Mouse (Mus musculus): ENCODE measurements around the gene Tor1aip2. TPM values are rescaled to one million over a fixed set of nuclear protein-coding genes. Genes with fewer than 3 reads are reported as not detected.
A peak's percentile ranks its signal among the peaks of the same experiment; 100 is the strongest.
"Not testable (repeated sequence)": the region's sequence is repeated elsewhere in the genome, so short reads cannot be mapped to it uniquely, and the experiment has no call there.

Gene Tor1aip2
- polyA plus RNA-seq, 1 experiment from 2014 or later, result 94.6 TPM

- H3K36me3 ChIP-seq, result peaks cover 84% of the 10 kb centered on the region
- H3K27ac ChIP-seq, result no peak overlapping the region
- 94% methylated on average over 3 of the region's 3 CpGs for WGBS
- no peaks in the 10 kb centered on the region for H3K9me3 ChIP-seq
- H3K27me3 ChIP-seq (ENCODE audit: insufficient read depth, poor library complexity, severe bottlenecking), result no peaks in the 10 kb centered on the region
- no peaks in the 10 kb centered on the region for H3K4me1 ChIP-seq (replicated peaks)
- H3K4me3 ChIP-seq, result no peak overlapping the region
- DNase-seq (ENCODE audit: low spot score), result no peak
These were observed 7.4 kb upstream of the Tor1aip2 start for GRCm38 (mm10) chr1:156027849-156028248.

GRCm38 (mm10) chr1:156028340-156028975 is 6.7 kb upstream of the Tor1aip2 start:
- Histone ChIP-seq H3K36me3 (peaks cover 91% of the 10 kb centered on the region), H3K4me1 (replicated peaks) (no peaks in the 10 kb centered on the region), H3K9me3 (no peaks in the 10 kb centered on the region), H3K4me3 (no peak overlapping the region), H3K27ac (no peak overlapping the region), H3K27me3 (ENCODE audit: insufficient read depth, poor library complexity, severe bottlenecking) (no peaks in the 10 kb centered on the region)
- no peak for DNase-seq (ENCODE audit: low spot score)
- WGBS, result 91% methylated on average over 4 of the region's 4 CpGs

- H3K36me3 ChIP-seq, result peaks cover 51% of the 10 kb centered on the region
- H3K4me1 ChIP-seq (replicated peaks), result peaks cover 21% of the 10 kb centered on the region
- WGBS, result 96% methylated on average over 7 of the region's 7 CpGs
- no peak overlapping the region for H3K27ac ChIP-seq
- H3K9me3 ChIP-seq, result no peaks in the 10 kb centered on the region
- no peaks in the 10 kb centered on the region for H3K27me3 ChIP-seq (ENCODE audit: insufficient read depth, poor library complexity, severe bottlenecking)
- no peak for DNase-seq (ENCODE audit: low spot score)
- H3K4me3 ChIP-seq, result no peak overlapping the region
These were observed 1.3 kb upstream of the Tor1aip2 start for GRCm38 (mm10) chr1:156033921-156034320.

GRCm38 (mm10) chr1:156034661-156035060 is 542 bp upstream of the Tor1aip2 start:
- no peaks in the 10 kb centered on the region for H3K9me3 ChIP-seq
- H3K4me1 ChIP-seq (replicated peaks), result peaks cover 21% of the 10 kb centered on the region
- peak overlapping the region; percentile 99 for H3K27ac ChIP-seq
- H3K27me3 ChIP-seq (ENCODE audit: insufficient read depth, poor library complexity, severe bottlenecking), result no peaks in the 10 kb centered on the region
- H3K36me3 ChIP-seq, result peaks cover 44% of the 10 kb centered on the region
- WGBS, result 38% methylated on average over 1 of the region's 1 CpGs
- DNase-seq (ENCODE audit: low spot score), result no peak
- peak overlapping the region; percentile 82 for H3K4me3 ChIP-seq

GRCm38 (mm10) chr1:156035930-156036737 is 931 bp downstream of the Tor1aip2 start, which contains the start of gene Tor1aip1:
TSS of gene Tor1aip1 (minus strand) at chr1:156036480.
- Histone ChIP-seq H3K4me3 (peak within 1 kb of the TSS; percentile 82), H3K9me3 (no peaks in the 10 kb centered on the region), H3K27ac (peak within 1 kb of the TSS; percentile 99), H3K36me3 (peaks cover 29% of the 10 kb centered on the region), H3K4me1 (replicated peaks) (peaks cover 25% of the 10 kb centered on the region), H3K27me3 (ENCODE audit: insufficient read depth, poor library complexity, severe bottlenecking) (no peaks in the 10 kb centered on the region)
- DNase-seq (ENCODE audit: low spot score), result peak; percentile 98
- under 1% methylated on average over 59 of the region's 59 CpGs for WGBS

GRCm38 (mm10) chr1:156037144-156037583 is 2.0 kb downstream of the Tor1aip2 start:
- peaks cover 34% of the 10 kb centered on the region for H3K4me1 ChIP-seq (replicated peaks)
- H3K36me3 ChIP-seq, result peaks cover 19% of the 10 kb centered on the region
- no peak for DNase-seq (ENCODE audit: low spot score)
- H3K27ac ChIP-seq, result 0 out of 2 replicates have a peak overlapping the region, but pooled peaks have one; percentile 5
- H3K27me3 ChIP-seq (ENCODE audit: insufficient read depth, poor library complexity, severe bottlenecking), result no peaks in the 10 kb centered on the region
- peak overlapping the region; percentile 82 for H3K4me3 ChIP-seq
- H3K9me3 ChIP-seq, result no peaks in the 10 kb centered on the region
- 72% methylated on average over 5 of the region's 5 CpGs for WGBS

GRCm38 (mm10) chr1:156039989-156040388 is 4.8 kb downstream of the Tor1aip2 start:
- 68% methylated on average over 7 of the region's 7 CpGs for WGBS
- H3K4me1 ChIP-seq (replicated peaks), result peaks cover 33% of the 10 kb centered on the region
- not testable (repeated sequence) for DNase-seq (ENCODE audit: low spot score); H3K4me3 ChIP-seq; H3K9me3 ChIP-seq; H3K27me3 ChIP-seq (ENCODE audit: insufficient read depth, poor library complexity, severe bottlenecking); H3K27ac ChIP-seq
- peaks cover 17% of the 10 kb centered on the region for H3K36me3 ChIP-seq

GRCm38 (mm10) chr1:156040731-156041401 is 5.7 kb downstream of the Tor1aip2 start:
- peaks cover 26% of the 10 kb centered on the region for H3K36me3 ChIP-seq
- peak overlapping the region; percentile 85 for H3K27ac ChIP-seq
- WGBS, result 3% methylated on average over 22 of the region's 22 CpGs
- no peaks in the 10 kb centered on the region for H3K27me3 ChIP-seq (ENCODE audit: insufficient read depth, poor library complexity, severe bottlenecking)
- H3K4me3 ChIP-seq, result peak overlapping the region; percentile 65
- DNase-seq (ENCODE audit: low spot score), result peak; percentile 91
- no peaks in the 10 kb centered on the region for H3K9me3 ChIP-seq
- H3K4me1 ChIP-seq (replicated peaks), result peaks cover 33% of the 10 kb centered on the region

GRCm38 (mm10) chr1:156041451-156042241 is 6.4 kb downstream of the Tor1aip2 start:
- H3K27me3 ChIP-seq (ENCODE audit: insufficient read depth, poor library complexity, severe bottlenecking), result no peaks in the 10 kb centered on the region
- no peaks in the 10 kb centered on the region for H3K9me3 ChIP-seq
- peak overlapping the region; percentile 65 for H3K4me3 ChIP-seq
- peaks cover 30% of the 10 kb centered on the region for H3K4me1 ChIP-seq (replicated peaks)
- WGBS, result 49% methylated on average over 7 of the region's 7 CpGs
- peaks cover 32% of the 10 kb centered on the region for H3K36me3 ChIP-seq
- H3K27ac ChIP-seq, result peak overlapping the region; percentile 85; the same call in 1 of the 2 replicates
- DNase-seq (ENCODE audit: low spot score), result no peak

GRCm38 (mm10) chr1:156042481-156042880 is 7.3 kb downstream of the Tor1aip2 start:
- peak overlapping the region; percentile 65; the same call in 1 of the 2 replicates for H3K4me3 ChIP-seq
- H3K36me3 ChIP-seq, result peaks cover 41% of the 10 kb centered on the region
- no peaks in the 10 kb centered on the region for H3K27me3 ChIP-seq (ENCODE audit: insufficient read depth, poor library complexity, severe bottlenecking)
- no peak overlapping the region for H3K27ac ChIP-seq
- H3K9me3 ChIP-seq, result no peaks in the 10 kb centered on the region
- DNase-seq (ENCODE audit: low spot score), result no peak
- WGBS, result 92% methylated on average over 5 of the region's 5 CpGs
- H3K4me1 ChIP-seq (replicated peaks), result peaks cover 24% of the 10 kb centered on the region

GRCm38 (mm10) chr1:156043027-156043426 is 7.8 kb downstream of the Tor1aip2 start:
- Histone ChIP-seq H3K27me3 (ENCODE audit: insufficient read depth, poor library complexity, severe bottlenecking) (no peaks in the 10 kb centered on the region), H3K9me3 (no peaks in the 10 kb centered on the region), H3K27ac (no peak overlapping the region), H3K4me3 (no peak overlapping the region), H3K36me3 (peaks cover 46% of the 10 kb centered on the region), H3K4me1 (replicated peaks) (peaks cover 24% of the 10 kb centered on the region)
- 26% methylated on average over 4 of the region's 4 CpGs for WGBS
- peak; percentile 47 for DNase-seq (ENCODE audit: low spot score)

GRCm38 (mm10) chr1:156044211-156044611 is 9.0 kb downstream of the Tor1aip2 start:
- H3K27ac ChIP-seq, result no peak overlapping the region
- H3K4me3 ChIP-seq, result no peak overlapping the region
- no peaks in the 10 kb centered on the region for H3K9me3 ChIP-seq
- no peaks in the 10 kb centered on the region for H3K27me3 ChIP-seq (ENCODE audit: insufficient read depth, poor library complexity, severe bottlenecking)
- peaks cover 24% of the 10 kb centered on the region for H3K4me1 ChIP-seq (replicated peaks)
- no peak for DNase-seq (ENCODE audit: low spot score)
- peaks cover 58% of the 10 kb centered on the region for H3K36me3 ChIP-seq
- WGBS, result 93% methylated on average over 5 of the region's 5 CpGs
